Mouse (Mus musculus): Measurements from ENCODE around the gene Saxo1.

- peak; percentile 61 for TF ChIP-seq CTCF (IDR thresholded peaks at IDR 0.05; ENCODE audit: low read depth)
- TF ChIP-seq EP300 (IDR thresholded peaks at IDR 0.05; ENCODE audit: low read depth): no peak
These were observed 3.0 kb downstream of the Saxo1 start for GRCm38 (mm10) chr4:86555035-86555707.
